Mouse (Mus musculus) spleen, embryonic (tissue): ENCODE data around the gene Chaf1a.

Experiments used
- CTCF ChIA-PET: fragments of 350-600 bp; sonication (Branson Sonifier 250); formaldehyde crosslinking; loops from one replicate; lab custom pipeline; 2022; lab: Charles Lee

The Chaf1a gene

DNA sequence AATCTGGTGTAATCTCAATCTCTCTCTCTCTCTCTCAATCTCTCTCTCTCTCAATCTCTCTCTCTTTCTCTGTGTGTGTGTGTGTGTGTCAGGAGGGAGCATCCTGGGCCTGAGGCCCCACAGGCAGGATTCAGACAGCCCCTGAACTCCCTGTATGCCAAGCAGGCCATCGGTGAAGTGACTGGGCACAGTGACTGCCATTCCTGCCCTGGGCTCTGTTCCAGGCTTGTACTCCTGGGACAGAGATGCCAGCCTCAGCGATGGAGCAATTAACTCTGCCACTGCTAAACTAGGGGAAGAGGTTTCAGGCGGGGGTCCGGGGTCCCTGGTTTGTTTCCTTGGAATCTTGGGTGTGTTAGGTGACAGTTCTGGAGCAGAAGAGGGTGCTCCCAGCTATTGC, 70.3 kb downstream of the Chaf1a start:
- CTCF ChIA-PET: no interaction called here

- CTCF ChIA-PET: interaction anchor here (0.9 kb wide), 1 partner anchor 108 kb away, joined by 3 read pairs; the partner anchor contains the start of gene Dpp9
Observed at GRCm38 (mm10) chr17:56111021-56111420, 70.8 kb downstream of the Chaf1a start.

DNA sequence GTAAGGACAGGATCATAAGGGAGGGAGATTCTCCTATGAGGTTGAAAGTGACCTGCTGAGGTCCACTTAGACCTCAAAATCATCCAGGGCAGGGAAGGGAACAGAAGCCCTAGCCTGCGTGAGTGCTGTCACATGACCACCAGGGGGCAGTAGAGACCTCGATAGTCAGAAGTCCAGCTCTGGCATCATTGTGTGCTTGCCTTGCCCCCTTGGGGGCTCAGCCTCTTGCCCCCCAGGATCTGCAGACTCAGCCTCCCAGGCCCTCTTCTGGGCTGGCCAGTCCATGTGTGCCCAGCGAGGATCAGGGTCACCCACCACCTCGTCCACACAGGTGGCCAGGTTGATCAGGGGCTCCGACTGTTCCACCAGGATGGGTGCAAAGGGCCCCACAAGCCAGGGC, 71.6 kb downstream of the Chaf1a start:
- CTCF ChIA-PET: interaction anchor here (0.5 kb wide), 1 partner anchor 222 kb away, joined by 3 read pairs; no protein-coding TSS in a partner anchor

DNA sequence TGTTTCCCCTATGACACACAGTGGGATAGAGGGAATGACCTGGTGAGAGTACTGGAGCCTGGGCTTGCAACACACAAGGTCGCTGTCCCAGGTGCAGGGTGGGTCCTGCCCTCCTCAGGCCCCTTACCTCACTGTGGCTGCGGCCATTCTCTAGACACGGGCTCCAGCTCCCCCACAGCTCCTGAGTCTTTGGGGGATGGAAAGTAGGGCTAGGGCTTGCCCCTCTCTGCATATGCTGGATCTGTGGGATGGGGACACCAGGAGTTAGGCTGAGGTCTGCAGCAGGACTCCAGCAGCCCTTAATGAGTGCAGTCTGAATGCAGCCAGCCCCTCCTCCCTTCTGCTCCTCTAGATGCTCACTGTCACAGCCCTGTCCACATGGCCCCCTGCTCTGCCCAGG, 72.5 kb downstream of the Chaf1a start:
- CTCF ChIA-PET: interaction anchor here (0.6 kb wide), 1 partner anchor 151 kb away, joined by 15 read pairs; no protein-coding TSS in a partner anchor

DNA sequence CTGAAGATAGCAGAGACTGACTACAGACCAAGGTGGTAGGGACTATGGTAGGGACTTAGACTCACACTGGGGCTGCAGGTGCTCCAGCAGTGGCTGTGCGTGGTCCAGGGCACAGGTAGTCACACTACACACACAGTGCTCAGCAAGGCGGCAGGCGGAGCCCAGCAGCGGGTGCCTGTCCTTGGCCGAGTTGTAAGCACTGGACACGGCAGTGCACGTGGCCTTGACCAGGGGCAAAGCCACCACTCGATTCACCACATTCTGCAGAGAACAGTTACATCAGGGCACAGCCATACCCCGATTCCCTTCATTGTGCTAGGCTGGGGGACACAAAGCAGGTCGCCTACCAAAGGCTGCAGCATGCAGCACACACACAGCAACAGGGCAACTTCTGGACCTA, 76.0 kb downstream of the Chaf1a start:
- CTCF ChIA-PET: interaction anchor here (0.6 kb wide), 2 partner anchors 8 to 243 kb away, joined by 5 to 6 read pairs; no protein-coding TSS in a partner anchor

GRCm38 (mm10) chr17:56117251-56117710, 77.0 kb downstream of the Chaf1a start, which contains the start of gene Plin5:
TSS of gene Plin5 (minus strand) at chr17:56117596.
- CTCF ChIA-PET: no interaction called here

DNA sequence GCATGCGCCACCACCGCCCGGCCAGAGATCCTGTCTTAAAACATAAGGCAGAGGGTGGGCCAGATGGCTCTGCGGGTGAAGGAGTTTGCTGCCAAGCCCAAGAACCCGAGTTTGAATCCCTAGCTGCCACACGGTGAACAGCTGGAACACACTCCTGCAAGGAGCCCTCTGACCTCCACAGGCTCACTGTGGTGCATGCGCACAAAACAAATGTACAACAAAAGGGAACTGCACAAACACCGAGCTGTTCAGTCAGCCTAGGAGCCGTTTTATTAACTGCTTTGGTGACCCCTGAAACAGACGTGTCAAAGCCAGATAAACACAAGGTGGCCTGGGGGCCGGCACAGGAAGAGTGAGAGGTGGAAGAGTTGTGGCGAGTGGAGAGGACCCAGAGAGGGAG, 79.2 kb downstream of the Chaf1a start:
- CTCF ChIA-PET: interaction anchor here (0.5 kb wide), 1 partner anchor 1181 kb away, joined by 3 read pairs; no protein-coding TSS in a partner anchor

DNA sequence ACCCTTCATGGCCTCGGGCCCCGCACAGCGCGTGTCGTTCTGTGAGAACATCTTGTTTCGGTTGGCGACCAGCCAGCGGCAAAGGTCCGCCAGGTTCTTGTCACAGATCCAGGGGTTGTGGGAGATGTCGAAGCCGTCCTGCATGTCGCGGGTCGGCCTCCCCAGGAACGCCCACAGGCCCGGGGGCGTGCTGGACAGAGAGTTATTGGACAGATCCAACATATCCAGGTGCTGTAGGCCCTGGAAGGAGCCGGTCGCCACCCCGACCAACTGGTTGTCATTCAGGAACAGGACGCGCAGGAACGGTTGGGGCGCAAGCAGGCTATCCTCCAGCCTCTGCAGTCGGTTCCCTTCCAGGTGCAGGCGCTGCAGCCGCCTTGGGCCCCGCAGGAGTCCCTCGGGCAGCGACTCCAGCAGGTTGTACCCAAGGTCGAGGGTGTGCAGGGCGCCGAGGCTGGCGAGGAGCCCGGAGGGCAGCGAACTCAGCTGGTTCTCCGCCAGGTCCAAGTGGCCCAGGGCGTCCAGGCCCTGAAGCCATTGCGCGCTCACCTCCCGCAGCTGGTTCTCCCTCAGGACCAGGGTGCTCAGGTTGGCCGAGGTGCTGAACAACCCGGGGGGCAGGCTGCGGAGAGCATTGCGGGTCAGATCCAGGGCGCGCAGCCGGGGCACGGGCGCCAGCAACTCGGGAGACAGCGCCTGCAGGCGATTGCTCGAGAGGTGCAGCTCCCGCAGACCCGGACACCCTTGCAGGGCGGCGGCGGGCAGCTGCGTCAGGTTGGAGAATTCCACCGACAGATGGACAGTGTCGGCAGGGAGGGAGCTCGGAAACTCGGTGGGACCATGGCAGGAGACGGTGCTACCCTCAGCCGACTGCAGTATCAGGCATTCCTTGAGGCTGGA, 80.0 kb downstream of the Chaf1a start:
- CTCF ChIA-PET: no interaction called here

DNA sequence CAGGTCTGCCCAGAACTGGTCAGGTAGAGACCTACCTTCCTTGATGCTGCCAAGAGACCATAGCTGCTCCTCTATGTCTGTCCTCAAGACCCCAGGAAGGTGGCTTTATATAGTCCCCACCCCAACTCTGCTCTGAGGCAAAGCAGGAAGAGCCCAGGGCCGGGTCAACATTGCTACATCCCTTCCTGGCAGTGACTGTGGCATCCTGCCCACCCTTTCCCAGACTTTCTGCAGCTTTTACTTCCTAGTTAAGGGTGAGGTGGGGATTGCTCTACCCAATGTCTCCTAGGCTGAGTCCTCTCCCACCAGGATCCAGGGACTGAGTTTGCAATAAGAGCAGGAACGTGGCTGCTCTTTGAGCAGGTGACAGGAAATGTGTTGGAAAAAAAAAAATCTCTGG, 81.6 kb downstream of the Chaf1a start, which contains the start of gene Lrg1:
Lrg1 (minus strand) TSS at position 176 of the 400 bp plus-strand sequence.
- CTCF ChIA-PET: interaction anchor here (0.6 kb wide), 1 partner anchor 171 kb away, joined by 4 read pairs; the partner anchor contains the start of gene Plin3
